Mouse (Mus musculus): ENCODE data around the gene 2310039H08Rik.

DNA sequence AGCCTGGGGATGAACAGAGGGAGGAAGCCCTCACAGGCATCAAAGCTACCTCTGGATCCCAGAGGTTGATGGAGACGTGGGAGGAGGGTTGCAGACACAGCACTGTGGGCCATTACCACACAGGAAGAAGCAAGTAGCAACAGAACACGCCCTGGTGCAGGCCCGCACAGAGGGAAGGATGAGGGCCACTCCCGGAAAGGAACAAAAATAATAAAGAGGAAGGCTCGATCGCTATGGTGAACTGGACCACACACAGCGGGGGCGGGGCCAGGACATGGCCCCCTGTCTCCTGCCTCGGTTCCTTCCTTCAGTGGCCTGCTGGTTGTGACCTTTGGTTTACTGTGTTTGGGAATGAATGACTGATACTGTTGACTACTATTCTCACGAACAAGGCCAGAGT is 27.2 kb downstream of the 2310039H08Rik start:
- TF ChIP-seq CTCF (IDR thresholded peaks at IDR 0.05; ENCODE audit: low read depth, low read length) (no peak), POLR2AphosphoS5 (IDR thresholded peaks at IDR 0.05; ENCODE audit: insufficient replicate concordance, low read depth, low read length) (no peak), TAL1 (conservative IDR thresholded peaks at IDR 0.05; ENCODE audit: low read depth, low read length) (no peak), GATA1 (IDR thresholded peaks at IDR 0.05; ENCODE audit: borderline replicate concordance, low read length) (no peak), GATA2 (IDR thresholded peaks at IDR 0.05; ENCODE audit: borderline replicate concordance, low read depth, low read length) (no peak)

Measured in G1E (cell line).